Mouse (Mus musculus): ENCODE results near the gene Gp1ba.

- TF ChIP-seq CTCF (IDR thresholded peaks at IDR 0.05; ENCODE audit: low read depth, low read length) (no peak), POLR2A (IDR thresholded peaks at IDR 0.05; ENCODE audit: borderline replicate concordance, low read depth, low read length) (no peak)
These were observed 25.8 kb downstream of the Gp1ba start for GRCm38 (mm10) chr11:70664741-70665140.
